ENCODE assay signal across 9 mouse cellular contexts in the genomic region with DNA sequence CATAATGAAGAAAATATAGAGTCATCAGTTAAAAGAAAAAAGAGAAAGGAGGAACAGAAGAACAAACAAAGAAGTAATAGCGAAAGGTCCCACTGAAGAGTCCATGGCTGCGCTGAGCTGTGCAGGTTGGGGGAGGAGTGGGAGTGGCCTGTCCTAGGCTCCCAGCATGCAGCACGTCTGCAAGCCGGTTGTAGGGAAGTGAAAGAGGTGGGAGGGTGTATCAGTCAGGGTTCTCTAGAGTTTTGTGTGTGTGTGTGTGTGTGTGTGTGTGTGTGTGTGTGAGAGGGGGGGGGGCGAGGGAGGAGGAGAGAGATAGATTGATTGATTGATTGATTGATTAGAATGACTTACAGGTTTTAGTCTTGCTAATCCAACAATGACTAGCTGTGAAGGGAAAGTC. TPM values are rescaled to one million over a fixed set of nuclear protein-coding genes. Genes with fewer than 3 reads are reported as not detected.
DNase-seq lines count a peak whose midpoint lies in the region; ATAC-seq and TF ChIP-seq lines count a peak whose summit lies in the region.
"Had no signal": no experiment of that assay in that cellular context is flagged by ENCODE, and none has a peak within 500 bp of the region (broad histone marks: within the 10 kb centered on the region; RNA-seq: fewer than 3 reads in every experiment).

No protein-coding gene starts in this region.

- TF ChIP-seq CTCF in left cerebral cortex, adult 2 months (IDR thresholded peaks at IDR 0.05): no peak

- no peak for DNase-seq in left cerebral cortex, adult 2 months (ENCODE audit: extremely low spot score in 1 of 2, low spot score in 2 of 2)
- DNase-seq in left cerebral cortex, adult 9 months (ENCODE audit: low spot score in 2 of 2): no peak
- peak; percentile 73 for DNase-seq in ZHBTc4 (ENCODE audit: low read depth, low spot score)
- DNase-seq in liver, embryonic 13.5 days: peak; percentile 18
- peak; percentile 48 to 51 for DNase-seq in spleen, adult 18-20 months
- no peak for DNase-seq in adrenal gland, adult (ENCODE audit: inconsistent age in 2 of 2, low spot score in 1 of 2)
- no peak for DNase-seq in cerebellum, adult 11 months
- DNase-seq in adrenal gland, adult 18-20 months (ENCODE audit: low spot score in 2 of 2): no peak

- no peak overlapping the region for H3K4me2 ChIP-seq in liver, embryonic 13.5 days

- H3K36me3 ChIP-seq in liver, embryonic 13.5 days: peaks cover 32% of the 10 kb centered on the region

- no peaks in the 10 kb centered on the region for H3K27me3 ChIP-seq in liver, embryonic 13.5 days

- H3K9me3 ChIP-seq in liver, embryonic 13.5 days (replicated peaks): no peaks in the 10 kb centered on the region
- H3K9me3 ChIP-seq: embryonic facial prominence, embryonic 10.5 days had no signal

- H3K4me1 ChIP-seq in liver, embryonic 13.5 days (replicated peaks): peaks cover 55% of the 10 kb centered on the region

- 26% methylated on average over 4 of the region's 5 CpGs for WGBS in liver, embryonic 13.5 days (ENCODE audit: insufficient replicate concordance)

- peak overlapping the region; percentile 33; the same call in 1 of the 2 replicates for H3K27ac ChIP-seq in left cerebral cortex, adult 2 months
- H3K27ac ChIP-seq in liver, embryonic 13.5 days: no peak overlapping the region
- H3K27ac ChIP-seq: embryonic facial prominence, embryonic 10.5 days had no signal

- no peak overlapping the region for H3K9ac ChIP-seq in liver, embryonic 13.5 days

- intact Hi-C loops in left cerebral cortex, adult 2 months (cut with DNase I): no loop called here

- no peak overlapping the region for H3K4me3 ChIP-seq in left cerebral cortex, adult 2 months
- no peak overlapping the region for H3K4me3 ChIP-seq in liver, embryonic 13.5 days (replicated peaks)
- H3K4me3 ChIP-seq: embryonic facial prominence, embryonic 10.5 days had no signal

- ATAC-seq in liver, embryonic 13.5 days (ENCODE audit: low read depth): peak; percentile 71

RNA-seq across cellular contexts. Expression of gene Mgrn1, which starts 21.9 kb away (rescaled TPM):
- 100 to 1,000 TPM; 208 to 211 TPM for total RNA-seq in left cerebral cortex, adult 2 months (2021)
- polyA plus RNA-seq in liver, embryonic 13.5 days (2015; fragmentation: Nextera tagmentation; extraction: Ambion mirVana): 22.6 and 24.5 TPM in 2 replicates
- 10 to 100 TPM; 83.7 to 86.4 TPM for total RNA-seq in adrenal gland, adult 18-20 months (2021)

RNA-seq across cellular contexts. Expression of gene Ubald1, which starts 27.9 kb away (rescaled TPM):
- 10 to 100 TPM; 91.8 to 93.7 TPM for total RNA-seq in left cerebral cortex, adult 2 months (2021)
- polyA plus RNA-seq in liver, embryonic 13.5 days (2015; fragmentation: Nextera tagmentation; extraction: Ambion mirVana): 12.3 and 13.3 TPM in 2 replicates
- 10 to 100 TPM; 33.3 to 39.0 TPM for total RNA-seq in adrenal gland, adult 18-20 months (2021)

RNA-seq across cellular contexts. Expression of gene Nudt16l1, which starts 30.6 kb away (rescaled TPM):
- total RNA-seq in left cerebral cortex, adult 2 months (2021): 10 to 100 TPM; 70.1 to 71.4 TPM
- 53.6 and 55.1 TPM in 2 replicates for polyA plus RNA-seq in liver, embryonic 13.5 days (2015; fragmentation: Nextera tagmentation; extraction: Ambion mirVana)
- 10 to 100 TPM; 46.1 to 62.3 TPM for total RNA-seq in adrenal gland, adult 18-20 months (2021)

RNA-seq across cellular contexts. Expression of gene Anks3, which starts 56.0 kb away (rescaled TPM):
- 10 to 100 TPM; 67.3 to 68.3 TPM for total RNA-seq in left cerebral cortex, adult 2 months (2021)
- 12.1 and 13.9 TPM in 2 replicates for polyA plus RNA-seq in liver, embryonic 13.5 days (2015; fragmentation: Nextera tagmentation; extraction: Ambion mirVana)
- total RNA-seq in adrenal gland, adult 18-20 months (2021): 10 to 100 TPM; 39.3 to 49.8 TPM

Comparison
In these comparisons a context has a peak if more than half of its experiments do, and no peak if none do; other contexts are left out.
1. DNase-seq: peak in ZHBTc4 (single experiment), liver, embryonic 13.5 days (single experiment) and spleen, adult 18-20 months (2 of 2); none in left cerebral cortex, adult 2 months (0 of 2), left cerebral cortex, adult 9 months (0 of 2), adrenal gland, adult (0 of 2), cerebellum, adult 11 months (single experiment) and adrenal gland, adult 18-20 months (0 of 2).